Mouse (Mus musculus): ENCODE measurements around the gene Tead1. TPM values are rescaled to one million over a fixed set of nuclear protein-coding genes. Genes with fewer than 3 reads are reported as not detected.

The Tead1 gene
- 1.9 and 4.8 TPM in 2 replicates for polyA plus RNA-seq (2012; rRNA removed; ENCODE audit: low replicate concordance)

DNA sequence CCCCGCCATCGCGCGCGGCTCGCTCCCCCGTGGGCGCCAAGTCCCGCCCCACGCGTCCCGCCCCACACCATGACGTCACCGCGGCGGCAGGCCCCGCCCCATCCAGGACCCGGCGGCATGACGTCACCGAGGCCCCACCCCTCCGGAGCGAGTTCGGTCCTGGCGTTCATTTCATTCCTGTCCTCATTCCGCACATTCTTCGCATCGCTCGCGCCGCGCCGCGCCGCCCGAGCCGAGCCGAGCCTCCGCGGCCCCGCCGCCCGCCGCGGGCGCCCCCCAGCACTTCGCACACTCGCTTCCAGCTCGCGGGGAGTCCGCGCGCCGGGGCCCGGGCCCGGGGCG, at the start of gene Tead1:
TSS of gene Tead1 (plus strand) at position 148 of the 342 bp plus-strand sequence.

DNA sequence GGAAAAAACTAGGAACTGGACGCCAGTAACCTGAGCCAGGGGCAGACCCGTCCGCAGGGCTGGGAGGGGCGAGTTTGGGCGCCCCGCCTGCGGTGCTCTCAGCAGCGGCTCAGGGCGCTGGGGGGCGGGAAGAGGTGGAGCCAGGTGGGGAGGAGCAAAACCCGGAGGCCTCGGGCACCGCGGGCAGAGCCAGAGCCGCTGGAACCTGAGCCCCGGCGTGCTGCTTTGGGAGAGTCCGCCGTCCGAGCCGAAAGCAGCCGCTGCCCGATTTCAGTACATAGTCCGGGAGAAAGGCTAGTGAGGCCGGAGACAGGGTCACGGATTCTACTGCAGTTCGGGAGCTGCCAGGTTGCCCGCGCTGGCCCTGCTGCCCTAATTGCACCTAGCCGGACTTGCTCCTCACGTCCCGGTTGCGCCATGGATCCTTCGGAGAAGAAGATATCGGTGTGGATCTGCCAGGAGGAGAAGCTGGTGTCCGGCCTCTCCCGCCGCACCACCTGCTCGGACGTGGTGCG, 274.7 kb downstream of the Tead1 start, which contains the start of gene Rassf10:
TSS of gene Rassf10 (plus strand) at position 186 of the 515 bp plus-strand sequence.

